Mouse (Mus musculus) layer of hippocampus, adult 2 months (tissue): Measurements from ENCODE around the gene Olfr1362. TPM values are rescaled to one million over a fixed set of nuclear protein-coding genes. Genes with fewer than 3 reads are reported as not detected.

Source experiments
- DNase-seq, 2 experiments: peaks; one replicate each; pipeline ENCODE4 v3.0.0; 2022; ENCODE audit warnings: low spot score in 2 of 2
- H3K27ac ChIP-seq: fragments of 200-600 bp; 2 replicates; pipeline ENCODE4 v1.8.1; 2022
- H3K4me3 ChIP-seq: fragments of 200-600 bp; 2 replicates; pipeline ENCODE4 v1.8.1; 2022; ENCODE audit warnings: mild to moderate bottlenecking
- CTCF ChIP-seq: fragments of 200-600 bp; conservative IDR thresholded peaks from 2 replicates; pipeline ENCODE4 v1.8.1; 2022; ENCODE audit warnings: antibody characterized with exemption, mild to moderate bottlenecking, moderate library complexity
- long read RNA-seq, 2 experiments: library from polyadenylated mRNA; stranded (forward); transcript quantifications; one replicate each; pipeline ENCODE4 v2.0.0; 2021; ENCODE audit warnings: borderline mapping rate in 2 of 2
- total RNA-seq, 2 experiments: library from RNA; stranded (reverse); gene quantifications; 2 replicates each; pipeline ENCODE4 v1.2.3; 2021

The Olfr1362 gene
- not detected for total RNA-seq
- long read RNA-seq, experiment 1: 0 reads
- long read RNA-seq, experiment 2: 0 reads

DNA sequence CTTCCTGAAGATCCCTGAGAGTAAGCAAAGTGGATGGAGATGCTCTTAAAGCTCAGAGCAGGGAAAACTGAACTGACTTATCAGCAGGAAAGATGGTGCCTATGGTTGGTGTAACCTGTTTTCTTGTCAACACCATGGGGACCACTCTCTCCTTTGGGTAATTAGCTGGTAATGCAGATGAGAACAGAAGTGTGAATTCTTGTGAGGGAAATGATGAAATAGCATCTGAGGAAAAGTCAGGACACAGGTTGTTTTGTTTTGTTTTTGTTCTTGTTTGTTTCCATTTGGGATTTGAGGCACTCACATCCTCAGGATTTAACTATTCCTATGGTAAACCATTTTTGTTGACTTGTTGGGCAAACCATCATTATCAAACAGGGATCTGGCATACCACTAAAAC lies at the start of gene Olfr1362:
Olfr1362 (minus strand) TSS at position 101 of the 400 bp plus-strand sequence.
- no peak within 1 kb of the TSS for H3K27ac ChIP-seq
- TF ChIP-seq CTCF: no peak
- DNase-seq: no peak
- no peak within 1 kb of the TSS for H3K4me3 ChIP-seq

DNA sequence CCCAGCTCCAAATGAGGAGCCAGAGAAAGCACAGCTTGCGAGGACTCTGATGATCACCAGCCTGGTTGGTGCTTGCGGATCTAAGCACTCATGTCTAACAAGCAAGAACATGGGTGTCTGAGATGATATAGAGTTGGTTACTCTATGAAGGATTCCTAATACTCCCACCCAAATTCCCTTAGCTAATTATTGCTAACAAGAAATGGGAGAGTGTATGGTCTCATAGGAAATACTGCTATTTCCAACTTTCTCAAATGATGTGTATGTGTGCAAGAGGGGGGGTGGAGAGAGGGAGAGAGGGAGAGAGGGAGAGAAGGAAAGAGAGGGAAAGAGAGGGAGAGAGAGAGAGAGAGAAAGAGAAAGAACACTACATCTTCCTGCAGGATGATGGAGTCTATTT lies 49.5 kb upstream of the Olfr1362 start, which contains the start of gene Olfr1361:
Olfr1361 (minus strand) TSS at position 101 of the 400 bp plus-strand sequence.
- Histone ChIP-seq H3K27ac (no peak within 1 kb of the TSS), H3K4me3 (no peak within 1 kb of the TSS)
- no peak for DNase-seq
- TF ChIP-seq CTCF: no peak

DNA sequence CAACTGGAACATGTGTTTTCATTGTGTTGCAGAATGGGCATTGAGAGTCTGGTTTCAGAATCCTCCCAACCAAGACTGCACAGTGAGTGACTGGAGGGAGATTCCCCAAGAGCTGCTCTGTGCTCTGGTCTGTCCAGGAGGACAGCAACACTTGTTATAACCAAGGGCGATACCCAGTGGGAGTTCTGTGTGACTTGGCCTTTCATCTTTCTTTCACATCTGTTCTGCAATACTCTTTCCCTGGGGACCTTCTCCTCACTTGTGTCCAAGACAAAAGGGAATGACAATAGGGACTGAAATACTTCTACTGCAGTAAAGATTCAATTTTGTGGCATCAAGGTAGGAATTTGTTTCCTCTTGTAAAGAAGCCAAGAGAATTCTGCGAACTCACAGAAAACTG lies 28.6 kb upstream of the Olfr1362 start, which contains the start of gene Olfr11:
Olfr11 (minus strand) TSS at position 101 of the 400 bp plus-strand sequence.
- DNase-seq: no peak
- no peak for TF ChIP-seq CTCF
- H3K27ac ChIP-seq: no peak within 1 kb of the TSS
- no peak within 1 kb of the TSS for H3K4me3 ChIP-seq

DNA sequence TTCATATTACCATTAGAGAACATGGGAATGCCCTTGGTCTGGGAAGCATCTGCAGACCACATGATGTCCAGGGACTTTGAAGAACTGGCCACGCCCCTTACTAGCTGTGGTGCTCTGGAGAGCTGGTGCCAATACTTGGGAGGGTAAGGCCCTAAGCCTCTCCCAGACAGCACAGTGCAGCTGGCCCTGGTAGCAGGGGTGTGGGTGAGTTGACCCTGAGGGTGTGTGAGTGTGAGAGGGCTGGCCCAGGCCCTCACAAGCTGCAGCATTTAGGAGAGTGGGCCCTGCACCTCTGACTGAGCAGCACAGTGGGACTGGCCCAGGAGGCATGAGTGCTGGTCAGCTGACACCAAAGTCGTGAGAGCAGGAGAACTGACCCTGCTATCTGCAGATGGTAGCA lies 22.2 kb downstream of the Olfr1362 start:
- DNase-seq: no peak
- no peak overlapping the region for H3K4me3 ChIP-seq
- TF ChIP-seq CTCF: no peak
- no peak overlapping the region for H3K27ac ChIP-seq

DNA sequence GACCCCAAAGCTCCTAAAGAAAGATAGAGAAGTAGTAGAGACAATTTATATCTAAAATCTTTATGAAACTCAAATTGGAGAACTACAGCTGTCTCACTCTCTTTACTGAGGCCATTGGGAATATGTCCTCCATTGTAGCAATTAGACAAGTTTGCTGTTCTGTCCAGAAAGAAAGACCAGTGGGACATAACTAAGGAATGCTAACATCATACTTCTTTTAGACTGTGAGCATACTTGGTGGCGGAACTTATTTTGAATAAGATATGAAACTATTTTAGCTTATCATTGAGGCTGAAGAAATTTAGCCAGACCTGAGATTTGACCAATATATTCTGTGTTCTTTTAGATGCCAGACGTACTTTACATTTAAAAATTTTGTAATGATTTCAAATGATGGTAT lies 32.2 kb downstream of the Olfr1362 start, which contains the start of gene Olfr1364:
Olfr1364 (minus strand) TSS at position 101 of the 400 bp plus-strand sequence.
- Histone ChIP-seq H3K4me3 (no peak within 1 kb of the TSS), H3K27ac (no peak within 1 kb of the TSS)
- no peak for TF ChIP-seq CTCF
- no peak for DNase-seq

Other genes starting within 250 kb of the Olfr1362 start
- 10 to 100 TPM; 36.0 to 43.5 TPM for gene Zkscan3, start 211.3 kb downstream of the Olfr1362 start, total RNA-seq
- gene Pgbd1, start 173.0 kb downstream of the Olfr1362 start, total RNA-seq: 1 to 10 TPM; 1.1 to 1.6 TPM
- 10 to 100 TPM; 55.4 to 55.9 TPM for gene Zscan26, start 160.3 kb downstream of the Olfr1362 start, total RNA-seq
- under 1 TPM; 0.56 to 0.92 TPM for gene Nkapl, start 145.5 kb downstream of the Olfr1362 start, total RNA-seq
- 1 to 10 TPM; 6.5 TPM for gene Zkscan4, start 135.1 kb downstream of the Olfr1362 start, total RNA-seq
- not detected for gene Gm10065, start 134.6 kb downstream of the Olfr1362 start, total RNA-seq
- 10 to 100 TPM; 19.4 to 21.2 TPM for gene AK157302, start 118.8 kb downstream of the Olfr1362 start, total RNA-seq
- gene Gm11273, start 112.6 kb downstream of the Olfr1362 start, total RNA-seq: 10 to 100 TPM; 59.2 to 60.9 TPM
- gene Zkscan8, start 82.9 kb downstream of the Olfr1362 start, total RNA-seq: 10 to 100 TPM; 20.2 to 23.4 TPM
- gene Olfr1366, start 71.2 kb downstream of the Olfr1362 start, total RNA-seq: not detected
- gene Olfr1535, start 54.1 kb downstream of the Olfr1362 start, total RNA-seq: not detected
- not detected for gene Olfr1364, start 32.3 kb downstream of the Olfr1362 start, total RNA-seq
- not detected for gene Olfr11, start 28.5 kb upstream of the Olfr1362 start, total RNA-seq
- not detected for gene Olfr1361, start 49.4 kb upstream of the Olfr1362 start, total RNA-seq
- gene Olfr1360, start 63.4 kb upstream of the Olfr1362 start, total RNA-seq: not detected
- not detected for gene Olfr1359, start 84.1 kb upstream of the Olfr1362 start, total RNA-seq
- 10 to 100 TPM; 25.0 to 36.7 TPM for gene Hist1h2bl, start 102.1 kb upstream of the Olfr1362 start, total RNA-seq
- gene Hist1h2ai, start 102.4 kb upstream of the Olfr1362 start, total RNA-seq: 10 to 100 TPM; 27.6 to 54.9 TPM
- gene Hist1h3h, start 103.6 kb upstream of the Olfr1362 start, total RNA-seq: 10 to 100 TPM; 51.3 to 58.2 TPM
- 1 to 10 TPM; 4.2 to 8.2 TPM for gene Hist1h2bm, start 108.0 kb upstream of the Olfr1362 start, total RNA-seq
- 10 to 100 TPM; 16.7 to 19.3 TPM for gene Hist1h4j, start 121.0 kb upstream of the Olfr1362 start, total RNA-seq
- 100 to 1,000 TPM; 269 to 298 TPM for gene Hist1h4k, start 136.5 kb upstream of the Olfr1362 start, total RNA-seq
- gene Hist1h2ak, start 139.8 kb upstream of the Olfr1362 start, total RNA-seq: 10 to 100 TPM; 15.1 TPM
- gene Hist1h2bn, start 140.1 kb upstream of the Olfr1362 start, total RNA-seq: 1 to 10 TPM; 8.3 to 9.4 TPM
- gene Hist1h1b, start 166.6 kb upstream of the Olfr1362 start, total RNA-seq: 1 to 10 TPM; 6.3 to 8.1 TPM
- 10 to 100 TPM; 61.0 to 71.7 TPM for gene Hist1h3i, start 169.3 kb upstream of the Olfr1362 start, total RNA-seq
- 1 to 10 TPM in 1 of 2 experiments, not detected in 1; 2.8 TPM for gene Hist1h2an, start 173.2 kb upstream of the Olfr1362 start, total RNA-seq
- gene Hist1h2bp, start 173.4 kb upstream of the Olfr1362 start, total RNA-seq: 1 to 10 TPM; 6.8 to 8.1 TPM
- 10 to 100 TPM; 39.6 to 42.1 TPM for gene Hist1h2bq, start 196.2 kb upstream of the Olfr1362 start, total RNA-seq
- gene Hist1h2ao, start 196.4 kb upstream of the Olfr1362 start, total RNA-seq: 10 to 100 TPM; 30.7 to 36.0 TPM
- gene Hist1h4m, start 197.7 kb upstream of the Olfr1362 start, total RNA-seq: 100 to 1,000 TPM; 247 to 254 TPM
- gene Hist1h4n, start 218.2 kb upstream of the Olfr1362 start, total RNA-seq: 10 to 100 TPM; 26.5 to 46.4 TPM
- gene Hist1h2ap, start 219.5 kb upstream of the Olfr1362 start, total RNA-seq: 10 to 100 TPM; 11.3 to 15.9 TPM
- 10 to 100 TPM; 38.6 to 42.0 TPM for gene Hist1h2br, start 219.7 kb upstream of the Olfr1362 start, total RNA-seq